Mouse (Mus musculus): ENCODE measurements at regions not wholly inside any gene's neighbourhood (a gene's known extent, or its start where the extent isn't known, plus 50 kb on each side); places are given as distances from the start of the nearest gene placed in this dataset.

- TF ChIP-seq POLR2A (IDR thresholded peaks at IDR 0.05; ENCODE audit: low read depth, low read length), result no peak
- no peak for TF ChIP-seq CTCF (IDR thresholded peaks at IDR 0.05; ENCODE audit: borderline replicate concordance, insufficient read depth, low read length)
Observed at GRCm38 (mm10) chr2:172765260-172765659, 174.9 kb downstream of the Bmp7 start.
